Mouse (Mus musculus): ENCODE results near the gene Tbc1d13. TPM values are rescaled to one million over a fixed set of nuclear protein-coding genes. Genes with fewer than 3 reads are reported as not detected.
"Not testable (repeated sequence)": the region's sequence is repeated elsewhere in the genome, so short reads cannot be mapped to it uniquely, and the experiment has no call there.

Gene Tbc1d13
- polyA plus RNA-seq, 1 experiment from 2014 or later, result 9.9 TPM

GRCm38 (mm10) chr2:30171997-30172382 is 38.4 kb downstream of the Tbc1d13 start:
- peak overlapping the region; percentile 80 for H3K9ac ChIP-seq (ENCODE audit: low read length)
- peak overlapping the region; percentile 71 to 94 for H3K27ac ChIP-seq (replicated peaks in 1 of 2; ENCODE audit: control insufficient read depth in 1 of 2, insufficient read depth in 1 of 2, low read depth in 2 of 2, low read length in 2 of 2)
- peaks cover 1% of the 10 kb centered on the region for H3K9me3 ChIP-seq (ENCODE audit: control insufficient read depth, low read length)
- ATAC-seq (ENCODE audit: insufficient number of reproducible peaks, insufficient read depth, low FRiP score, low read depth), result no peak
- H3K4me3 ChIP-seq (ENCODE audit: control insufficient read depth in 1 of 2, insufficient read depth in 1 of 2, low read depth in 1 of 2, low read length in 2 of 2), result peak overlapping the region; percentile 58 to 62
- peaks cover 44% of the 10 kb centered on the region for H3K36me3 ChIP-seq (ENCODE audit: control insufficient read depth, insufficient read depth, low read length)
- no peaks in the 10 kb centered on the region for H3K27me3 ChIP-seq (ENCODE audit: control insufficient read depth, insufficient read depth, low read length)
- peaks cover 5 to 7% of the 10 kb centered on the region in 2 experiments; a peak in 2 of 4 replicates for H3K4me1 ChIP-seq (ENCODE audit: control insufficient read depth in 2 of 2, insufficient read depth in 2 of 2, low read length in 2 of 2)
- under 1% methylated on average over 19 of the region's 19 CpGs for WGBS
- H3K4me2 ChIP-seq (ENCODE audit: low read length), result peak overlapping the region; percentile 93

GRCm38 (mm10) chr2:30173541-30174240 is 40.1 kb downstream of the Tbc1d13 start:
- ATAC-seq (ENCODE audit: insufficient number of reproducible peaks, insufficient read depth, low FRiP score, low read depth), result no peak
- H3K27ac ChIP-seq (replicated peaks in 1 of 2; ENCODE audit: control insufficient read depth in 1 of 2, insufficient read depth in 1 of 2, low read depth in 2 of 2, low read length in 2 of 2), result no peak overlapping the region

GRCm38 (mm10) chr2:30175897-30176296 is 42.4 kb downstream of the Tbc1d13 start:
- no peaks in the 10 kb centered on the region for H3K27me3 ChIP-seq (ENCODE audit: control insufficient read depth, insufficient read depth, low read length)
- H3K36me3 ChIP-seq (ENCODE audit: control insufficient read depth, insufficient read depth, low read length), result peaks cover 44% of the 10 kb centered on the region
- no peak for ATAC-seq (ENCODE audit: insufficient number of reproducible peaks, insufficient read depth, low FRiP score, low read depth)
- no peak overlapping the region for H3K27ac ChIP-seq (replicated peaks in 1 of 2; ENCODE audit: control insufficient read depth in 1 of 2, insufficient read depth in 1 of 2, low read depth in 2 of 2, low read length in 2 of 2)
- H3K9me3 ChIP-seq (ENCODE audit: control insufficient read depth, low read length), result no peaks in the 10 kb centered on the region
- H3K4me2 ChIP-seq (ENCODE audit: low read length), result no peak overlapping the region
- peaks cover 12% of the 10 kb centered on the region in 2 experiments; a peak in 2 of 4 replicates for H3K4me1 ChIP-seq (ENCODE audit: control insufficient read depth in 2 of 2, insufficient read depth in 2 of 2, low read length in 2 of 2)
- no peak overlapping the region for H3K4me3 ChIP-seq (ENCODE audit: control insufficient read depth in 1 of 2, insufficient read depth in 1 of 2, low read depth in 1 of 2, low read length in 2 of 2)
- no peak overlapping the region for H3K9ac ChIP-seq (ENCODE audit: low read length)
- 73% methylated on average over 8 of the region's 8 CpGs for WGBS

More at GRCm38 (mm10) chr2:30173541-30174240, 40.1 kb downstream of the Tbc1d13 start:
- WGBS, result 96% methylated on average over 20 of the region's 20 CpGs
- H3K36me3 ChIP-seq (ENCODE audit: control insufficient read depth, insufficient read depth, low read length), result peaks cover 44% of the 10 kb centered on the region
- H3K4me2 ChIP-seq (ENCODE audit: low read length), result no peak overlapping the region
- H3K27me3 ChIP-seq (ENCODE audit: control insufficient read depth, insufficient read depth, low read length), result no peaks in the 10 kb centered on the region
- no peak overlapping the region for H3K9ac ChIP-seq (ENCODE audit: low read length)
- no peak overlapping the region for H3K4me3 ChIP-seq (ENCODE audit: control insufficient read depth in 1 of 2, insufficient read depth in 1 of 2, low read depth in 1 of 2, low read length in 2 of 2)
- H3K4me1 ChIP-seq (ENCODE audit: control insufficient read depth in 2 of 2, insufficient read depth in 2 of 2, low read length in 2 of 2), result peaks cover 12% of the 10 kb centered on the region in 2 experiments; a peak in 2 of 4 replicates
- no peaks in the 10 kb centered on the region for H3K9me3 ChIP-seq (ENCODE audit: control insufficient read depth, low read length)

- H3K27ac ChIP-seq (replicated peaks in 1 of 2; ENCODE audit: control insufficient read depth in 1 of 2, insufficient read depth in 1 of 2, low read depth in 2 of 2, low read length in 2 of 2), result no peak overlapping the region
- WGBS, result 100% methylated on average over 2 of the region's 2 CpGs
- H3K9me3 ChIP-seq (ENCODE audit: control insufficient read depth, low read length), result no peaks in the 10 kb centered on the region
- no peaks in the 10 kb centered on the region for H3K27me3 ChIP-seq (ENCODE audit: control insufficient read depth, insufficient read depth, low read length)
- H3K4me2 ChIP-seq (ENCODE audit: low read length), result no peak overlapping the region
- H3K4me3 ChIP-seq (ENCODE audit: control insufficient read depth in 1 of 2, insufficient read depth in 1 of 2, low read depth in 1 of 2, low read length in 2 of 2), result no peak overlapping the region
- H3K36me3 ChIP-seq (ENCODE audit: control insufficient read depth, insufficient read depth, low read length), result peaks cover 44% of the 10 kb centered on the region
- no peak overlapping the region for H3K9ac ChIP-seq (ENCODE audit: low read length)
- peaks cover 12% of the 10 kb centered on the region in 2 experiments; a peak in 2 of 4 replicates for H3K4me1 ChIP-seq (ENCODE audit: control insufficient read depth in 2 of 2, insufficient read depth in 2 of 2, low read length in 2 of 2)
- ATAC-seq (ENCODE audit: insufficient number of reproducible peaks, insufficient read depth, low FRiP score, low read depth), result no peak
Measured at GRCm38 (mm10) chr2:30176561-30176960, 43.0 kb downstream of the Tbc1d13 start.

- peaks cover 40% of the 10 kb centered on the region for H3K36me3 ChIP-seq (ENCODE audit: control insufficient read depth, insufficient read depth, low read length)
Measured at GRCm38 (mm10) chr2:30177700-30178675, 44.4 kb downstream of the Tbc1d13 start, which contains the start of gene Spout1. Gene Spout1 (minus strand): TSS chr2:30178459.

GRCm38 (mm10) chr2:30178711-30179110 is 45.2 kb downstream of the Tbc1d13 start:
- H3K27me3 ChIP-seq (ENCODE audit: control insufficient read depth, insufficient read depth, low read length); H3K27ac ChIP-seq (replicated peaks in 1 of 2; ENCODE audit: control insufficient read depth in 1 of 2, insufficient read depth in 1 of 2, low read depth in 2 of 2, low read length in 2 of 2); H3K9me3 ChIP-seq (ENCODE audit: control insufficient read depth, low read length); H3K4me1 ChIP-seq (ENCODE audit: control insufficient read depth in 2 of 2, insufficient read depth in 2 of 2, low read length in 2 of 2); H3K9ac ChIP-seq (ENCODE audit: low read length); ATAC-seq (ENCODE audit: insufficient number of reproducible peaks, insufficient read depth, low FRiP score, low read depth): not testable (repeated sequence)
- H3K36me3 ChIP-seq (ENCODE audit: control insufficient read depth, insufficient read depth, low read length), result peaks cover 32% of the 10 kb centered on the region
- peak overlapping the region; percentile 88 for H3K4me2 ChIP-seq (ENCODE audit: low read length)
- 45% methylated on average over 7 of the region's 7 CpGs for WGBS
- H3K4me3 ChIP-seq (ENCODE audit: control insufficient read depth in 1 of 2, insufficient read depth in 1 of 2, low read depth in 1 of 2, low read length in 2 of 2), result peak overlapping the region; percentile 67 to 83

More at GRCm38 (mm10) chr2:30177700-30178675, 44.4 kb downstream of the Tbc1d13 start, which contains the start of gene Spout1:
- Histone ChIP-seq H3K4me3 (ENCODE audit: control insufficient read depth in 1 of 2, insufficient read depth in 1 of 2, low read depth in 1 of 2, low read length in 2 of 2) (peak within 1 kb of the TSS; percentile 67 to 83), H3K27ac (replicated peaks in 1 of 2; ENCODE audit: control insufficient read depth in 1 of 2, insufficient read depth in 1 of 2, low read depth in 2 of 2, low read length in 2 of 2) (no peak within 1 kb of the TSS), H3K4me1 (ENCODE audit: control insufficient read depth in 2 of 2, insufficient read depth in 2 of 2, low read length in 2 of 2) (peaks cover 5 to 7% of the 10 kb centered on the region in 2 experiments; a peak in 2 of 4 replicates), H3K4me2 (ENCODE audit: low read length) (peak within 1 kb of the TSS; percentile 88), H3K9me3 (ENCODE audit: control insufficient read depth, low read length) (no peaks in the 10 kb centered on the region), H3K9ac (ENCODE audit: low read length) (peak within 1 kb of the TSS; percentile 81), H3K27me3 (ENCODE audit: control insufficient read depth, insufficient read depth, low read length) (no peaks in the 10 kb centered on the region)
- ATAC-seq (ENCODE audit: insufficient number of reproducible peaks, insufficient read depth, low FRiP score, low read depth), result peak; percentile 93
- WGBS, result 3% methylated on average over 54 of the region's 54 CpGs

GRCm38 (mm10) chr2:30182424-30182823 is 48.9 kb downstream of the Tbc1d13 start:
- H3K36me3 ChIP-seq (ENCODE audit: control insufficient read depth, insufficient read depth, low read length), result 0 out of 2 replicates have a peak, but pooled peaks cover 9% of the 10 kb centered on the region
- peaks cover 3% of the 10 kb centered on the region in 2 experiments; a peak in 2 of 4 replicates for H3K4me1 ChIP-seq (ENCODE audit: control insufficient read depth in 2 of 2, insufficient read depth in 2 of 2, low read length in 2 of 2)
- no peak for ATAC-seq (ENCODE audit: insufficient number of reproducible peaks, insufficient read depth, low FRiP score, low read depth)
- H3K4me3 ChIP-seq (ENCODE audit: control insufficient read depth in 1 of 2, insufficient read depth in 1 of 2, low read depth in 1 of 2, low read length in 2 of 2), result no peak overlapping the region
- peaks cover 6% of the 10 kb centered on the region; the same call in 1 of the 2 replicates for H3K9me3 ChIP-seq (ENCODE audit: control insufficient read depth, low read length)
- H3K27ac ChIP-seq (replicated peaks in 1 of 2; ENCODE audit: control insufficient read depth in 1 of 2, insufficient read depth in 1 of 2, low read depth in 2 of 2, low read length in 2 of 2), result no peak overlapping the region
- WGBS, result 87% methylated on average over 2 of the region's 2 CpGs
- H3K4me2 ChIP-seq (ENCODE audit: low read length), result no peak overlapping the region
- no peak overlapping the region for H3K9ac ChIP-seq (ENCODE audit: low read length)
- no peaks in the 10 kb centered on the region for H3K27me3 ChIP-seq (ENCODE audit: control insufficient read depth, insufficient read depth, low read length)
